Mouse (Mus musculus) forebrain, embryonic 14.5 days (tissue): ENCODE data around the gene Mast1. TPM values are rescaled to one million over a fixed set of nuclear protein-coding genes. Genes with fewer than 3 reads are reported as not detected.

Source experiments
- ATAC-seq: fragments of 200-750 bp; cut with Nextera tagmentation; 2 replicates; pipeline ENCODE4 v1.8.0; 2017; ENCODE audit warnings: mild to moderate bottlenecking, moderate library complexity
- DNase-seq: peaks from one replicate; pipeline ENCODE4 v3.0.0-alpha.2; 2015; ENCODE audit warnings: low spot score
- H3K27ac ChIP-seq: fragments of 300-500 bp; sonication (generic); 2 replicates; pipeline ENCODE4 v1.5.1; 2014; ENCODE audit warnings: low read depth, mild to moderate bottlenecking, control low read depth, low read length, moderate library complexity
- H3K27me3 ChIP-seq: fragments of 300-500 bp; sonication (generic); replicated peaks from 2 replicates; pipeline ENCODE4 v1.6.1; 2014; ENCODE audit warnings: low read length, control low read depth, mixed read lengths; ENCODE audit not compliant: control insufficient read depth, insufficient read depth
- H3K36me3 ChIP-seq: fragments of 300-500 bp; sonication (generic); 2 replicates; pipeline ENCODE4 v1.6.1; 2014; ENCODE audit warnings: low read length, control low read depth; ENCODE audit not compliant: control insufficient read depth, insufficient read depth
- H3K4me1 ChIP-seq: fragments of 300-500 bp; sonication (generic); 2 replicates; pipeline ENCODE4 v1.6.1; 2014; ENCODE audit warnings: antibody characterized with exemption, low read length, control low read depth; ENCODE audit not compliant: control insufficient read depth, insufficient read depth
- H3K4me2 ChIP-seq: fragments of 300-500 bp; sonication (generic); 2 replicates; pipeline ENCODE4 v1.6.1; 2014; ENCODE audit warnings: mild to moderate bottlenecking, control low read depth, low read length
- H3K4me3 ChIP-seq: fragments of 300-500 bp; sonication (generic); 2 replicates; pipeline ENCODE4 v1.5.1; 2014; ENCODE audit warnings: low read depth, low read length, control low read depth
- H3K9ac ChIP-seq: fragments of 300-500 bp; sonication (generic); 2 replicates; pipeline ENCODE4 v1.6.1; 2014; ENCODE audit warnings: mild to moderate bottlenecking, low read length, control low read depth, moderate library complexity
- H3K9me3 ChIP-seq: fragments of 300-500 bp; sonication (generic); replicated peaks from 2 replicates; pipeline ENCODE4 v1.6.1; 2016; ENCODE audit warnings: low read length, control low read depth, mixed read lengths; ENCODE audit not compliant: control insufficient read depth
- WGBS: fragments of 180-500 bp; shearing (Covaris S2); extraction: QIAGEN DNeasy Blood & Tissue Kit; methylation state at CpG from one replicate; pipeline ENCODE4 v1.1.7; 2014; 5-methylcytosine and 5-hydroxymethylcytosine counted together
- polyA plus RNA-seq: library from polyadenylated mRNA; unstranded; fragments of >200 nt; fragmentation: Nextera tagmentation; extraction: Ambion mirVana; gene quantifications from 2 replicates; pipeline ENCODE4 v1.2.1, GENCODE M21; 2014

Mast1 gene
- polyA plus RNA-seq, 1 experiment from 2014 or later: 24.5 TPM

- Histone ChIP-seq H3K4me3 (no peak overlapping the region), H3K4me2 (no peak overlapping the region), H3K27me3 (no peaks in the 10 kb centered on the region), H3K9ac (no peak overlapping the region), H3K4me1 (no peaks in the 10 kb centered on the region), H3K27ac (no peak overlapping the region), H3K36me3 (peaks cover 83% of the 10 kb centered on the region), H3K9me3 (no peaks in the 10 kb centered on the region)
- ATAC-seq: no peak
- 96% methylated on average over 2 of the region's 2 CpGs for WGBS
- DNase-seq: no peak
Observed at GRCm38 (mm10) chr8:84921596-84921995, 15.6 kb downstream of the Mast1 start.

GRCm38 (mm10) chr8:84918646-84919045, 18.5 kb downstream of the Mast1 start:
- H3K36me3 ChIP-seq: peaks cover 90% of the 10 kb centered on the region
- DNase-seq: no peak
- peaks cover 6% of the 10 kb centered on the region for H3K27me3 ChIP-seq
- H3K27ac ChIP-seq: no peak overlapping the region
- 96% methylated on average over 15 of the region's 15 CpGs for WGBS
- 0 out of 2 replicates have a peak, but pooled peaks cover 4% of the 10 kb centered on the region for H3K9me3 ChIP-seq
- no peak for ATAC-seq
- no peak overlapping the region for H3K4me2 ChIP-seq
- no peaks in the 10 kb centered on the region; the same call in 1 of the 2 replicates for H3K4me1 ChIP-seq
- no peak overlapping the region for H3K4me3 ChIP-seq
- H3K9ac ChIP-seq: no peak overlapping the region

- 37% methylated on average over 20 of the region's 20 CpGs for WGBS
- peaks cover 13% of the 10 kb centered on the region for H3K27me3 ChIP-seq
- DNase-seq (no peak), ATAC-seq (no peak)
- peaks cover 7% of the 10 kb centered on the region for H3K4me1 ChIP-seq
- no peak overlapping the region for H3K4me2 ChIP-seq
- peaks cover 90% of the 10 kb centered on the region for H3K36me3 ChIP-seq
- no peak overlapping the region for H3K9ac ChIP-seq
- no peak overlapping the region for H3K27ac ChIP-seq
- H3K4me3 ChIP-seq: no peak overlapping the region
- 0 out of 2 replicates have a peak, but pooled peaks cover 4% of the 10 kb centered on the region for H3K9me3 ChIP-seq
Observed at GRCm38 (mm10) chr8:84917781-84918180, 19.4 kb downstream of the Mast1 start.

DNA sequence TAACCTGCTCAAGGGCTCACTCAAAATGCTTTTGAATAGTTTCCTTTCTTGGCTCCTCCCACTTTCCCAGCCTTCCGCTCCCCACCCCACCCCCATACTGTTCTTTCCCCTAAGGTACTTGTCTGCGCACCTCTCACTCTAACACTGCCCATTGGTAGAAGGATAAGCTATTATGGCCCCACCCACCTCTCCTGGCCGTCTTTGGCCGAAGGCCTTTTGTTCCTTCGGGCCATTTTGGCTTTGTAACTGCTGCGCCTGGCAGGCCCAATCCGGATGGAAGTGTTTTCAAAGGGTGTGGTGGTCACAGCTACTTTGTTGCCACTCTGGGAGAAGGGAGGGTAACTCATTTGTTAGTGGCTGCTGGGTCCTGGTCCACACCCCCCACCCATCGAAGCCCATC, 21.9 kb downstream of the Mast1 start:
- Histone ChIP-seq H3K27ac (no peak overlapping the region), H3K4me3 (no peak overlapping the region), H3K4me1 (peaks cover 8% of the 10 kb centered on the region), H3K36me3 (peaks cover 92% of the 10 kb centered on the region), H3K9me3 (0 out of 2 replicates have a peak, but pooled peaks cover 4% of the 10 kb centered on the region), H3K27me3 (peaks cover 13% of the 10 kb centered on the region), H3K4me2 (no peak overlapping the region), H3K9ac (no peak overlapping the region)
- DNase-seq (no peak), ATAC-seq (no peak)
- 90% methylated on average over 8 of the region's 8 CpGs for WGBS

- 25% methylated on average over 4 of the region's 4 CpGs for WGBS
- Histone ChIP-seq H3K27me3 (peaks cover 13% of the 10 kb centered on the region), H3K4me1 (peaks cover 12% of the 10 kb centered on the region), H3K9ac (no peak overlapping the region), H3K36me3 (peaks cover 82% of the 10 kb centered on the region), H3K9me3 (0 out of 2 replicates have a peak, but pooled peaks cover 4% of the 10 kb centered on the region), H3K27ac (no peak overlapping the region), H3K4me3 (no peak overlapping the region), H3K4me2 (no peak overlapping the region)
- DNase-seq (peak; percentile 54), ATAC-seq (no peak)
Observed at GRCm38 (mm10) chr8:84913960-84914359, 23.2 kb downstream of the Mast1 start.

- ATAC-seq (no peak), DNase-seq (no peak)
- Histone ChIP-seq H3K4me1 (peaks cover 15% of the 10 kb centered on the region), H3K9ac (peak overlapping the region; percentile 40; the same call in 1 of the 2 replicates), H3K9me3 (0 out of 2 replicates have a peak, but pooled peaks cover 4% of the 10 kb centered on the region), H3K4me2 (peak overlapping the region; percentile 56), H3K4me3 (peak overlapping the region; percentile 26), H3K27ac (no peak overlapping the region), H3K36me3 (peaks cover 78% of the 10 kb centered on the region), H3K27me3 (peaks cover 13% of the 10 kb centered on the region)
- 8% methylated on average over 9 of the region's 9 CpGs for WGBS
Observed at GRCm38 (mm10) chr8:84913502-84913900, 23.7 kb downstream of the Mast1 start.

DNA sequence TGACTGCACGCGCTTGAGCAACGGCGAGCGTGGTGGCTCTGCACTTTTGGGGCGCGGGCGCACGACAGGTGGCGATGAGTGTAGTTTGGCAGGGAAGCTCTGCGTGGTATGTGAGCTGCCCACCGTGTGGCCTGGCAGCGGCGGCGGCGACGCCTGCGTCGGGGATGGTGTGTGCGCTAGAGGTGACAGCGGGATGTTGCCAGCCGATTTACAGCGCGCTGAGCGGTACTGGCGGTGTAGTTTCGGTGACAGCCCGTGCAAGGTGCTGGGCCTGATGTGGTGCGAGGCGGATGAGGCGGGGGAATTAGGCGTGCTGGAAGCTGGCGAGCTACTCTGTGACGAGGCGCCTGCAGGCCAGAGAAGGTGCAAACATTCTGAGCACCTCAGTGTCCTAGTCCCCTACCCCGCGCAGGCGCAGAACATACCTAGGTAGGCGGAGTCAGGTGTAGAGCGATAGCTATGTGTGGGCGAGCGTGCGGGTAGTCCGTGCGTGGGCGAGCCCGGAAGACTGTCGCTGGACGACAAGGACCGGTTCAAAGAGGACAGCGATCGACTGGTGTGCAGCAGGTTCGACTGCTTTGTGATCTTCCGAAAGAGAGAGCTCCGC, 24.2 kb downstream of the Mast1 start:
- Histone ChIP-seq H3K4me1 (peaks cover 15% of the 10 kb centered on the region), H3K9me3 (0 out of 2 replicates have a peak, but pooled peaks cover 4% of the 10 kb centered on the region), H3K36me3 (peaks cover 73% of the 10 kb centered on the region), H3K4me3 (peak overlapping the region; percentile 26), H3K27me3 (peaks cover 13% of the 10 kb centered on the region), H3K4me2 (peak overlapping the region; percentile 56), H3K9ac (peak overlapping the region; percentile 40; the same call in 1 of the 2 replicates), H3K27ac (no peak overlapping the region)
- ATAC-seq (peak; percentile 19; the same call in 1 of the 2 replicates), DNase-seq (peak; percentile 67)
- 2% methylated on average over 54 of the region's 55 CpGs for WGBS

DNA sequence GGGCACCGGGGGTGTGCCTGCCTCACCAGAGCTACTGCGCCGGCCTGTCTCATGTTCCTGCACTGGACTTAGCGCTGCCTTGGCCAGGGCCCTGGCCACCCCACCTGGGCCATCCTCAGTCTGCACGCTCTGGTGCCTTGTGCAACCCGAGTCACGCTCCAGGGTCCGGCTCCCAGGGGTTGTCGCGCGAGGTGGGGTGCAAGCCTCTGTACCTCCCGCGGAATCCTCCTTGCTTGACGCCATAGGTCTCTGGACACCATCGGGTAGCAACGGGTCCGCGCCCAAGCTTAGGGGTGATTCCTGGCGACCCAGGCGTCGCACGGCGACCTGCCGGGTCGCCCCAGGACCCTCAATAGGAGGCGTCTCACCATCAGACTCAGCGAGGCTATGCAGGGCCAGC, 24.8 kb downstream of the Mast1 start:
- ATAC-seq (no peak), DNase-seq (no peak)
- H3K4me1 ChIP-seq: peaks cover 15% of the 10 kb centered on the region
- H3K27me3 ChIP-seq: peaks cover 13% of the 10 kb centered on the region
- H3K27ac ChIP-seq: no peak overlapping the region
- 29% methylated on average over 27 of the region's 27 CpGs for WGBS
- H3K4me3 ChIP-seq: no peak overlapping the region
- 0 out of 2 replicates have a peak, but pooled peaks cover 4% of the 10 kb centered on the region for H3K9me3 ChIP-seq
- peak overlapping the region; percentile 56 for H3K4me2 ChIP-seq
- H3K9ac ChIP-seq: no peak overlapping the region
- H3K36me3 ChIP-seq: peaks cover 67% of the 10 kb centered on the region

DNA sequence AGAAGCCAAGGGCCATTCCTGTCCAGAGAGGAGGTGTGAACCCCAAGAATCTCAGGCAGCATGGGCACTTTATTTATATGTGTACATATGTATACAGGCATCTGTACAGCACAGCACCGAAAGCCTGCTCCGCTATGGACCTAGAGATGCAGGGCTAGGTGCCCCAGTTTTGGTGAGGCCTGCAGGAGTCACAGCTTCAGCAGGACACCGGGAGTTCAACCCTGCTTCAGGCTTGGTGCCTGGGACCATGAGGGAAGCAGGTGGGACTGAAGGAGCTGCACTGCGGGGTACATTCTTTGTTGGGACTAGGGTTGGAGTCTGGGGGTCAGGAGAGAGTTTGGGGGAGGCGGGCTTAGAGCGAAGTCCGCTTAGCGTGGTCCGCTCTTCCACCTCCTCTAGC, 25.3 kb downstream of the Mast1 start:
- Histone ChIP-seq H3K27ac (no peak overlapping the region), H3K9ac (no peak overlapping the region), H3K4me2 (no peak overlapping the region), H3K4me1 (peaks cover 15% of the 10 kb centered on the region), H3K9me3 (0 out of 2 replicates have a peak, but pooled peaks cover 4% of the 10 kb centered on the region), H3K36me3 (peaks cover 61% of the 10 kb centered on the region), H3K4me3 (no peak overlapping the region), H3K27me3 (peaks cover 13% of the 10 kb centered on the region)
- no peak for DNase-seq
- no peak for ATAC-seq
- 87% methylated on average over 9 of the region's 9 CpGs for WGBS
